Mouse (Mus musculus): ENCODE data around the gene Brpf3. TPM values are rescaled to one million over a fixed set of nuclear protein-coding genes. Genes with fewer than 3 reads are reported as not detected.

Gene Brpf3
- polyA plus RNA-seq (2012; rRNA removed), result 28.1 and 32.3 TPM in 2 replicates

DNA sequence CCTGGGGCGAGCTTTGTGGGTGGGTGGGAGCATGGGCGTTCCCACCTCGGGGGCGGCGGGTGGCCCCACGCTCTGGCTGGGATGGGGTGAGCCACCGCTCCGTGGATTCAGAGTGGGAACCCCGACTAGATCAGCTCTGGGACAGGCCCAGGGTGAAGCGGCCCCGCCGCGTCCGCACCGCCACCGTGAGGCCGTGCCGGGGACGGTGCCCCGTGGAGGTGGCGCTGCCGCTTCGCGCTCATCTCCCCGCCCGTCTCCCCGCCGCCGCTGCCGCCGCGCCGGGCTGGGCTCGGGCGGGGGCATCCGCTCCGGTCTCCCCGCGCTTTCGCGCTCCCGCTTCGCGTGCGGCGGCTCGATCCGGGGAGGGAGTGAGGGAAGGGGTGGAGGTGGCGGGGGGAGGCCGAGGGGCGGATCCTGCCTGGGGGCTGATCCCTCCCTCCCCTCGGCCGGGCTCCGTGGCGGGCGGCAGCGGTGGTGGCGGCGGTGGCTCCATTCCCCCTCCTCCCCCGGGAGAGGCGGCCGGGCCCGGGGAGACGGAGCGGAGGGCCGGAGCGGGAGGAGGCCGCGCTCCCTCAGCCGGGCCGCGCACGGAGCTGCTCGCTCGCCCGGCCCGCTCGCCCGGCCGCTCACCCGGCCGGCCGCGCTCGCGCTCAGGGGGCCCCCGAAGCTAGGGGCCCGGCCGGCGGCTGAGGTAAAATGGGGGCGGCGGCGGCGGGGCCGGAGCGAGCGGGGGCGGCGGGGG lies at the start of gene Brpf3:
Brpf3 (plus strand) TSS at position 420 of the 742 bp plus-strand sequence.
- H3K4me3 ChIP-seq (replicated peaks; ENCODE audit: insufficient read depth, low read depth, low read length), result peak within 1 kb of the TSS; percentile 89
- H3K4me1 ChIP-seq (ENCODE audit: control insufficient read depth, insufficient read depth, low read length), result no peaks in the 10 kb centered on the region
- H3K27ac ChIP-seq (ENCODE audit: insufficient read depth, low read length), result peak within 1 kb of the TSS; percentile 76
- under 1% methylated on average over 81 of the region's 99 CpGs for WGBS
- TF ChIP-seq CTCF (IDR thresholded peaks at IDR 0.05; ENCODE audit: borderline replicate concordance, insufficient read depth, low read depth, low read length) (peak; percentile 59), POLR2A (IDR thresholded peaks at IDR 0.05; ENCODE audit: borderline replicate concordance, insufficient read depth, low read length) (peak; percentile 44; the same call in 1 of the 2 replicates)
- DNase-seq, result peak; percentile 84 to 86
- H3K27me3 ChIP-seq (ENCODE audit: control insufficient read depth, insufficient read depth, low read length), result no peaks in the 10 kb centered on the region

DNA sequence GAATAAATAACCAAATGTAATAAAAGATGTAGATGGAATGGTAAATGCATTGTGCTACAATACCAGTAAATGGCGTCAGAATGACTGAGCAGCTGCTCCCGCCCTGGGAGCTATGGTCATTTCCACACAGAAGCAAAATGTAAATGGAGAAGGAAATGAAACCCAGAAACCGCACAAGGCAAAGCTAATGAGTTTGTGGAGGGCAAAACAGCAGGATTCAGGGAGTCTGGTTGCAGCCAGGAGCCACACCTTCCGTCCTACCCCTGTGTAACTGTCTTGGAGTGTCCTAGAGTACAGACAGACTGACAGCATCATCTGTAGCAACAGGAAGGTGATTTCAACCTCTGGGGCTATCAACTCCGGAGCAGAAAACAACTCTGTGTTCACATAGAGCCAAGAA lies 44.4 kb upstream of the Brpf3 start:
- H3K4me1 ChIP-seq (ENCODE audit: control insufficient read depth, insufficient read depth, low read length), result no peaks in the 10 kb centered on the region
- H3K4me3 ChIP-seq (replicated peaks; ENCODE audit: insufficient read depth, low read depth, low read length), result no peak overlapping the region
- 75% methylated on average over 5 of the region's 5 CpGs for WGBS
- DNase-seq, result no peak
- H3K27ac ChIP-seq (ENCODE audit: insufficient read depth, low read length), result no peak overlapping the region
- H3K27me3 ChIP-seq (ENCODE audit: control insufficient read depth, insufficient read depth, low read length), result no peaks in the 10 kb centered on the region
- TF ChIP-seq POLR2A (IDR thresholded peaks at IDR 0.05; ENCODE audit: borderline replicate concordance, insufficient read depth, low read length) (no peak), CTCF (IDR thresholded peaks at IDR 0.05; ENCODE audit: borderline replicate concordance, insufficient read depth, low read depth, low read length) (no peak)

DNA sequence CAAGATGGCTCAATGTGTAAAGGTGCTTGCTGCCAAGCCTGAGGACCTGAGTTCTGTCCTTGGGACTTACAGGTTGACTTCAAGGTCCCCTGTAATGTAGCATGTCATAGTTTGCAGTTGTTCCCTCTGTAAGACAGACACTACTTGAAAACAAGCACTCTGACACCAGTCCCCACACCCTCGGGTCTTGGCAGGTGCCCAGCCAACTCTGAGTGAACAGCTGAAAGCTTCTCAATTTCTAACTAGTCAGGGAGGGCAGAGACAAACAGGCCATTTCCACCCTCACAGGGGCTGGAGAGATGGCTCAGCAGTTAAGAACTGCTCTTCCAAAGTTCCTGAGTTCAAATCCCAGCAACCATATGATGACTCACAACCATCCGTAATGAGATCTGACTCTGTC lies 43.4 kb upstream of the Brpf3 start:
- no peak for DNase-seq
- Histone ChIP-seq H3K27ac (ENCODE audit: insufficient read depth, low read length) (no peak overlapping the region), H3K27me3 (ENCODE audit: control insufficient read depth, insufficient read depth, low read length) (no peaks in the 10 kb centered on the region), H3K4me1 (ENCODE audit: control insufficient read depth, insufficient read depth, low read length) (no peaks in the 10 kb centered on the region), H3K4me3 (replicated peaks; ENCODE audit: insufficient read depth, low read depth, low read length) (no peak overlapping the region)
- WGBS, result 59% methylated on average over 2 of the region's 2 CpGs
- TF ChIP-seq POLR2A (IDR thresholded peaks at IDR 0.05; ENCODE audit: borderline replicate concordance, insufficient read depth, low read length), result no peak
- no peak for TF ChIP-seq CTCF (IDR thresholded peaks at IDR 0.05; ENCODE audit: borderline replicate concordance, insufficient read depth, low read depth, low read length)

DNA sequence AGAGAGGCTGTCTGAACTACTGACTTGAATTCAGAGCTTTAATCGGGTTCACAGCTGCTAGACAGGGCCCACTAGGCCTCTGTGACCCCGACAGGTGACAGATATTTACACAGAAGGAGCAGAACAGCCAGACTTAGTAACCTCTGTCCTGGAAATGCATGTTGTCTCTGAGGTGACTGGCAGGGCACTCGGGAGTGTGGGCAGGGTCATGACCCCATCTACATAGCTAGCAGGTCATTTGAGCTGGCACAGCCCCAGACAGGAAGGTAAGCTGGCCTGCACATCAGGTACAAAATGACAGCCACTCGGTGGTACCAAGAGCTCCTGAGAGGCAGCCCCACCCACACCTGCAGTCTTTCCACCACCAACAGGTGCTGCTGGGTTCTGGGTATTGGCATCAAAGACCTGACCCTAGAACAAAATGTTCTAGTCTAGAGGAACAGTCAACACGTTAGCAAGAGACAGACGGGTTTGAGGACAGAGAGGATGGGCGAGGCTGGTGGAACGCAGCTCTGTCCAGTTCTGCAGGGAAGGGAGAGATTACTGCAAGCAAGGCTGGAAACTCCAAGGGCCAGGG lies 40.1 kb upstream of the Brpf3 start:
- H3K4me3 ChIP-seq (replicated peaks; ENCODE audit: insufficient read depth, low read depth, low read length), result no peak overlapping the region
- no peak overlapping the region for H3K27ac ChIP-seq (ENCODE audit: insufficient read depth, low read length)
- 80% methylated on average over 8 of the region's 8 CpGs for WGBS

DNA sequence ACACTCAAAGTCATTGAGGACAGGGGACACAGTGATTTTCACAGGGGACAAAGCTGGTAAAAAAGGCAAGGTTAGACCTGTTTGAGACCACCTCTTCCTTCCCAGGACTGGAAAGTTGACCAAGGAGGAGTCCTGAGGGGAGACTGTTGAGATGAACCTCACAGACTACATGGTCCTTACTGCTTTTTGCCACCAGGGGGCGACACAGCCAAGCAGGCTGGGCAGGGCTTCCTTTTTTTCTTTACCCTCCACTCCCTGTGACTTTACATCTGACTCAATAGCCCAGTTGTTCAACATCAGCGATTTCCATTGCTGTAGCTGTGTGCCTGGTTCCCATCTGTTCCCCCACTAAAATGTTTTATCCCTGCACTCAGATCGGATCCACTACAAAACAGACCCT lies 39.0 kb upstream of the Brpf3 start:
- Histone ChIP-seq H3K27ac (ENCODE audit: insufficient read depth, low read length) (no peak overlapping the region), H3K27me3 (ENCODE audit: control insufficient read depth, insufficient read depth, low read length) (no peaks in the 10 kb centered on the region), H3K4me3 (replicated peaks; ENCODE audit: insufficient read depth, low read depth, low read length) (no peak overlapping the region), H3K4me1 (ENCODE audit: control insufficient read depth, insufficient read depth, low read length) (no peaks in the 10 kb centered on the region)
- WGBS, result 3% methylated on average over 3 of the region's 3 CpGs
- TF ChIP-seq CTCF (IDR thresholded peaks at IDR 0.05; ENCODE audit: borderline replicate concordance, insufficient read depth, low read depth, low read length), result peak; percentile 96
- no peak for TF ChIP-seq POLR2A (IDR thresholded peaks at IDR 0.05; ENCODE audit: borderline replicate concordance, insufficient read depth, low read length)
- DNase-seq, result peak; percentile 72 to 86

More for the DNA sequence above, 40.1 kb upstream of the Brpf3 start:
- Histone ChIP-seq H3K4me1 (ENCODE audit: control insufficient read depth, insufficient read depth, low read length) (no peaks in the 10 kb centered on the region), H3K27me3 (ENCODE audit: control insufficient read depth, insufficient read depth, low read length) (no peaks in the 10 kb centered on the region)
- TF ChIP-seq CTCF (IDR thresholded peaks at IDR 0.05; ENCODE audit: borderline replicate concordance, insufficient read depth, low read depth, low read length), result no peak
- no peak for TF ChIP-seq POLR2A (IDR thresholded peaks at IDR 0.05; ENCODE audit: borderline replicate concordance, insufficient read depth, low read length)
- DNase-seq, result no peak

DNA sequence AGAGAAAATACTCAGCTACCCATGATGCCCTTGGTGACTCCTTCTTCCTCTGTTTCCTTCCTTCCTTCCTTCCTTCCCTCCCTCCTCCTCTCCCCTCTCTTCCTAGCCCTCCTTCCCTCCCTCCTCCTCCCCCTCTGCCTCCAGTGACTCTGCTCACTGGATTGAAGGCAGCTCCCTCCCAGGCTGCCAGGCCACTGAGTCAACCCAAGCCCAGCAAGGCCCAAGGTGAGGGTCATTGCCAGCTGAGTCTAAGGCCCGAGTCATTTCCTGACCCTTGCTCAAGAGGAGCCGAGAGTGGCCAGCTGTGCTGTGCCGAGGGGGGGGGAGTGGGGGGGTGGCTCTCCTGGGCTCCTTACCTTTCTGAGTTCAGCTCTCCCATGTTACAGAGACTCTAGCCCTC lies 34.7 kb upstream of the Brpf3 start:
- WGBS, result 72% methylated on average over 3 of the region's 3 CpGs
- no peak overlapping the region for H3K27ac ChIP-seq (ENCODE audit: insufficient read depth, low read length)
- peaks cover 3% of the 10 kb centered on the region; the same call in 1 of the 2 replicates for H3K4me1 ChIP-seq (ENCODE audit: control insufficient read depth, insufficient read depth, low read length)
- no peaks in the 10 kb centered on the region; the same call in 1 of the 2 replicates for H3K27me3 ChIP-seq (ENCODE audit: control insufficient read depth, insufficient read depth, low read length)
- no peak for DNase-seq
- TF ChIP-seq CTCF (IDR thresholded peaks at IDR 0.05; ENCODE audit: borderline replicate concordance, insufficient read depth, low read depth, low read length), result no peak
- no peak for TF ChIP-seq POLR2A (IDR thresholded peaks at IDR 0.05; ENCODE audit: borderline replicate concordance, insufficient read depth, low read length)
- no peak overlapping the region for H3K4me3 ChIP-seq (replicated peaks; ENCODE audit: insufficient read depth, low read depth, low read length)

DNA sequence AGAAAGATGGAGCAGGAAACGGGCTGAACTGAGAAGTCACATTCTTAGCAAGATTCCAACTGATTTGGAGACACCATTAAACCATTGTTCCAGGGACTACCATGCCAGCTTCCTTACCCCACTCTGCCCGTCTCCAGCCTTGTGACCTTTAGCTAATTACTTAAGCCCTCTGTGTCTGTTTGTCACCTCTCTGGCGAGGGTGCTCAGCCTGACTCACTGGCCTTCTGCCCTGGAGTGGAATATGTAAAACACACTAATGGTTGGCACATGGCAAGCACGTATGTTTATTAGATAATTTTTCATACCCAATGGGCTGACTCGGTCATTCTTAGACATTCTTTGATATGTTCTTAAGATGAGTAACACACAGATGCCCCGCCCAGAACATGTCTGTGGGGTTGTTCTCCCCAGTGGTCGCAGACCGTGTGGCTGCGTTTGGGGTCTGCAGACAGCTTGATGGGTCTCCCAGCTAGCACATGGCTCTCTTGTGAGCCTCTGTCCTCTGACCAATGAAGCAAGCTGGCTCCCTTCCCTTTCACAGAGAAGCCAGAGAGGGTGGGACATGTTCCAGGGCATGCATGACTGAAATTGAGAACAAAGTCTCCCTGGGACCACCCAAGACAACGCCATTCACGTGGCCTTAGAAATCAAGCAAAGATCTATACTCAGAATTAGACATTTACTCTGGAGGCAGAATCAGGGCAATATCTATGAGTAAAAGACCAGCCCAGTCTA lies 33.9 kb upstream of the Brpf3 start:
- Histone ChIP-seq H3K4me1 (ENCODE audit: control insufficient read depth, insufficient read depth, low read length) (peaks cover 3% of the 10 kb centered on the region; the same call in 1 of the 2 replicates), H3K4me3 (replicated peaks; ENCODE audit: insufficient read depth, low read depth, low read length) (no peak overlapping the region), H3K27ac (ENCODE audit: insufficient read depth, low read length) (no peak overlapping the region), H3K27me3 (ENCODE audit: control insufficient read depth, insufficient read depth, low read length) (no peaks in the 10 kb centered on the region; the same call in 1 of the 2 replicates)
- WGBS, result 51% methylated on average over 11 of the region's 11 CpGs
- no peak for DNase-seq
- TF ChIP-seq POLR2A (IDR thresholded peaks at IDR 0.05; ENCODE audit: borderline replicate concordance, insufficient read depth, low read length) (no peak), CTCF (IDR thresholded peaks at IDR 0.05; ENCODE audit: borderline replicate concordance, insufficient read depth, low read depth, low read length) (no peak)
